Mouse (Mus musculus): ENCODE measurements around the gene Utrn.

GRCm38 (mm10) chr10:12852416-12853195, 16.6 kb downstream of the Utrn start:
- TF ChIP-seq EP300 (IDR thresholded peaks at IDR 0.05; ENCODE audit: insufficient read depth, low read depth, low read length) (no peak), POLR2A (IDR thresholded peaks at IDR 0.05; ENCODE audit: insufficient read depth, low read depth, low read length) (no peak), CTCF (IDR thresholded peaks at IDR 0.05) (no peak)
